Mouse (Mus musculus) limb, embryonic 13.5 days (tissue): ENCODE data around the gene Hjurp. TPM values are rescaled to one million over a fixed set of nuclear protein-coding genes. Genes with fewer than 3 reads are reported as not detected.

ENCODE experiments used
- ATAC-seq: fragments of 200-750 bp; cut with Nextera tagmentation; 2 replicates; pipeline ENCODE4 v1.8.0; 2017; ENCODE audit warnings: low read depth, moderate number of reproducible peaks, moderate TSS enrichment; ENCODE audit not compliant: low FRiP score
- H3K27ac ChIP-seq: fragments of 300-500 bp; sonication (generic); 2 replicates; pipeline ENCODE4 v1.5.1; 2015; ENCODE audit warnings: inconsistent platforms, mild to moderate bottlenecking, moderate library complexity
- H3K27me3 ChIP-seq: fragments of 300-500 bp; sonication (generic); 2 replicates; pipeline ENCODE4 v1.6.1; 2015; ENCODE audit warnings: mild to moderate bottlenecking, inconsistent platforms
- H3K36me3 ChIP-seq: fragments of 300-500 bp; sonication (generic); 2 replicates; pipeline ENCODE4 v1.6.1; 2015; ENCODE audit warnings: inconsistent platforms, mild to moderate bottlenecking, moderate library complexity
- H3K4me1 ChIP-seq: fragments of 300-500 bp; sonication (generic); 2 replicates; pipeline ENCODE4 v1.6.1; 2015; ENCODE audit warnings: inconsistent platforms
- H3K4me2 ChIP-seq: fragments of 300-500 bp; sonication (generic); replicated peaks from 2 replicates; pipeline ENCODE4 v1.6.1; 2015; ENCODE audit warnings: inconsistent platforms, mild to moderate bottlenecking, moderate library complexity
- H3K4me3 ChIP-seq: fragments of 300-500 bp; sonication (generic); 2 replicates; pipeline ENCODE4 v1.5.1; 2015; ENCODE audit warnings: moderate library complexity, mild to moderate bottlenecking, inconsistent platforms
- H3K9ac ChIP-seq: fragments of 300-500 bp; sonication (generic); 2 replicates; pipeline ENCODE4 v1.6.1; 2015; ENCODE audit warnings: mild to moderate bottlenecking, inconsistent platforms
- H3K9me3 ChIP-seq: fragments of 300-500 bp; sonication (generic); 2 replicates; pipeline ENCODE4 v1.6.1; 2016; ENCODE audit warnings: inconsistent platforms
- WGBS: fragments of 180-500 bp; shearing (Covaris S2); methylation state at CpG from one replicate; pipeline ENCODE4 v1.1.7; 2015; 5-methylcytosine and 5-hydroxymethylcytosine counted together
- polyA plus RNA-seq: library from polyadenylated mRNA; unstranded; fragments of >200 nt; fragmentation: Nextera tagmentation; extraction: Ambion mirVana; gene quantifications from 2 replicates; pipeline ENCODE4 v1.2.1, GENCODE M21; 2015

The Hjurp gene
- polyA plus RNA-seq, 1 experiment from 2014 or later: 205 TPM

GRCm38 (mm10) chr1:88254793-88255465 lies 22.5 kb downstream of the Hjurp start:
- Histone ChIP-seq H3K9me3 (peaks cover 77% of the 10 kb centered on the region), H3K27me3 (no peaks in the 10 kb centered on the region), H3K27ac (no peak overlapping the region), H3K4me3 (no peak overlapping the region), H3K9ac (no peak overlapping the region), H3K4me2 (no peak overlapping the region), H3K4me1 (no peaks in the 10 kb centered on the region), H3K36me3 (peaks cover 8% of the 10 kb centered on the region)
- 87% methylated on average over 12 of the region's 12 CpGs for WGBS
- no peak for ATAC-seq

GRCm38 (mm10) chr1:88253540-88253939 lies 23.9 kb downstream of the Hjurp start:
- Histone ChIP-seq H3K4me1 (no peaks in the 10 kb centered on the region), H3K9me3 (peaks cover 85% of the 10 kb centered on the region), H3K4me3 (no peak overlapping the region), H3K9ac (no peak overlapping the region), H3K27ac (no peak overlapping the region), H3K4me2 (no peak overlapping the region), H3K36me3 (no peaks in the 10 kb centered on the region), H3K27me3 (no peaks in the 10 kb centered on the region)
- no peak for ATAC-seq
- WGBS: 68% methylated on average over 6 of the region's 6 CpGs

- peaks cover 86% of the 10 kb centered on the region for H3K9me3 ChIP-seq
- 75% methylated on average over 8 of the region's 8 CpGs for WGBS
- H3K4me2 ChIP-seq: no peak overlapping the region
- no peaks in the 10 kb centered on the region for H3K27me3 ChIP-seq
- ATAC-seq: no peak
- no peak overlapping the region for H3K9ac ChIP-seq
- H3K36me3 ChIP-seq: no peaks in the 10 kb centered on the region
- no peak overlapping the region for H3K27ac ChIP-seq
- no peak overlapping the region for H3K4me3 ChIP-seq
- no peaks in the 10 kb centered on the region for H3K4me1 ChIP-seq
These were observed 24.3 kb downstream of the Hjurp start for GRCm38 (mm10) chr1:88253106-88253505.

GRCm38 (mm10) chr1:88250023-88250422 lies 27.4 kb downstream of the Hjurp start:
- no peak overlapping the region for H3K4me2 ChIP-seq
- no peak for ATAC-seq
- H3K36me3 ChIP-seq: no peaks in the 10 kb centered on the region
- no peaks in the 10 kb centered on the region for H3K4me1 ChIP-seq
- H3K4me3 ChIP-seq: no peak overlapping the region
- no peak overlapping the region for H3K27ac ChIP-seq
- H3K9ac ChIP-seq: no peak overlapping the region
- no peaks in the 10 kb centered on the region for H3K27me3 ChIP-seq
- H3K9me3 ChIP-seq: peaks cover 87% of the 10 kb centered on the region
- WGBS: 81% methylated on average over 5 of the region's 5 CpGs

GRCm38 (mm10) chr1:88249596-88249995 lies 27.8 kb downstream of the Hjurp start:
- Histone ChIP-seq H3K4me3 (no peak overlapping the region), H3K4me1 (no peaks in the 10 kb centered on the region), H3K27ac (no peak overlapping the region), H3K27me3 (no peaks in the 10 kb centered on the region), H3K9ac (no peak overlapping the region), H3K36me3 (no peaks in the 10 kb centered on the region), H3K4me2 (no peak overlapping the region), H3K9me3 (peaks cover 87% of the 10 kb centered on the region)
- no peak for ATAC-seq
- 75% methylated on average over 7 of the region's 7 CpGs for WGBS

- H3K27ac ChIP-seq: no peak overlapping the region
- 67% methylated on average over 4 of the region's 4 CpGs for WGBS
- H3K9ac ChIP-seq: no peak overlapping the region
- H3K9me3 ChIP-seq: peaks cover 91% of the 10 kb centered on the region
- no peaks in the 10 kb centered on the region for H3K36me3 ChIP-seq
- no peak for ATAC-seq
- no peaks in the 10 kb centered on the region for H3K27me3 ChIP-seq
- no peak overlapping the region for H3K4me3 ChIP-seq
- no peaks in the 10 kb centered on the region for H3K4me1 ChIP-seq
- no peak overlapping the region for H3K4me2 ChIP-seq
These were observed 28.8 kb downstream of the Hjurp start for GRCm38 (mm10) chr1:88248658-88249057.

GRCm38 (mm10) chr1:88247660-88248059 lies 29.8 kb downstream of the Hjurp start:
- ATAC-seq: no peak
- H3K4me2 ChIP-seq: no peak overlapping the region
- WGBS: 55% methylated on average over 2 of the region's 2 CpGs
- H3K9me3 ChIP-seq: peaks cover 94% of the 10 kb centered on the region
- no peak overlapping the region for H3K4me3 ChIP-seq
- no peaks in the 10 kb centered on the region for H3K4me1 ChIP-seq
- no peaks in the 10 kb centered on the region for H3K36me3 ChIP-seq
- no peak overlapping the region for H3K27ac ChIP-seq
- no peaks in the 10 kb centered on the region for H3K27me3 ChIP-seq
- no peak overlapping the region for H3K9ac ChIP-seq

GRCm38 (mm10) chr1:88246386-88246785 lies 31.0 kb downstream of the Hjurp start:
- Histone ChIP-seq H3K27ac (no peak overlapping the region), H3K9me3 (peaks cover 96% of the 10 kb centered on the region), H3K9ac (no peak overlapping the region), H3K27me3 (no peaks in the 10 kb centered on the region), H3K4me1 (no peaks in the 10 kb centered on the region), H3K4me3 (no peak overlapping the region), H3K4me2 (no peak overlapping the region), H3K36me3 (no peaks in the 10 kb centered on the region)
- 44% methylated on average over 6 of the region's 6 CpGs for WGBS
- no peak for ATAC-seq

- H3K4me3 ChIP-seq: no peak overlapping the region
- H3K4me1 ChIP-seq: no peaks in the 10 kb centered on the region
- H3K9ac ChIP-seq: no peak overlapping the region
- ATAC-seq: no peak
- H3K27ac ChIP-seq: no peak overlapping the region
- H3K36me3 ChIP-seq: no peaks in the 10 kb centered on the region
- 76% methylated on average over 6 of the region's 6 CpGs for WGBS
- no peak overlapping the region for H3K4me2 ChIP-seq
- no peaks in the 10 kb centered on the region for H3K27me3 ChIP-seq
- peaks cover 96% of the 10 kb centered on the region for H3K9me3 ChIP-seq
These were observed 31.6 kb downstream of the Hjurp start for GRCm38 (mm10) chr1:88245881-88246280.

GRCm38 (mm10) chr1:88243861-88244260 lies 33.6 kb downstream of the Hjurp start:
- H3K4me2 ChIP-seq: no peak overlapping the region
- H3K9me3 ChIP-seq: peaks cover 96% of the 10 kb centered on the region
- WGBS: 63% methylated on average over 5 of the region's 5 CpGs
- no peak for ATAC-seq
- no peaks in the 10 kb centered on the region for H3K36me3 ChIP-seq
- H3K27me3 ChIP-seq: no peaks in the 10 kb centered on the region
- H3K4me3 ChIP-seq: no peak overlapping the region
- H3K9ac ChIP-seq: no peak overlapping the region
- H3K4me1 ChIP-seq: no peaks in the 10 kb centered on the region
- H3K27ac ChIP-seq: no peak overlapping the region

GRCm38 (mm10) chr1:88240579-88240978 lies 36.9 kb downstream of the Hjurp start:
- Histone ChIP-seq H3K4me3 (no peak overlapping the region), H3K4me1 (no peaks in the 10 kb centered on the region), H3K36me3 (no peaks in the 10 kb centered on the region), H3K27me3 (no peaks in the 10 kb centered on the region), H3K9ac (no peak overlapping the region), H3K4me2 (no peak overlapping the region), H3K27ac (no peak overlapping the region), H3K9me3 (peaks cover 94% of the 10 kb centered on the region)
- 70% methylated on average over 4 of the region's 4 CpGs for WGBS
- no peak for ATAC-seq

- H3K4me1 ChIP-seq: no peaks in the 10 kb centered on the region
- peaks cover 94% of the 10 kb centered on the region for H3K9me3 ChIP-seq
- H3K4me3 ChIP-seq: no peak overlapping the region
- H3K27me3 ChIP-seq: no peaks in the 10 kb centered on the region
- H3K27ac ChIP-seq: no peak overlapping the region
- 73% methylated on average over 5 of the region's 5 CpGs for WGBS
- H3K4me2 ChIP-seq: no peak overlapping the region
- H3K9ac ChIP-seq: no peak overlapping the region
- no peak for ATAC-seq
- no peaks in the 10 kb centered on the region for H3K36me3 ChIP-seq
These were observed 37.4 kb downstream of the Hjurp start for GRCm38 (mm10) chr1:88240072-88240471.

GRCm38 (mm10) chr1:88238771-88239170 lies 38.7 kb downstream of the Hjurp start:
- no peaks in the 10 kb centered on the region for H3K4me1 ChIP-seq

More at GRCm38 (mm10) chr1:88238771-88239170, 38.7 kb downstream of the Hjurp start:
- 79% methylated on average over 6 of the region's 6 CpGs for WGBS
- H3K27ac ChIP-seq: no peak overlapping the region
- no peak overlapping the region for H3K4me2 ChIP-seq
- no peak overlapping the region for H3K9ac ChIP-seq
- no peak overlapping the region for H3K4me3 ChIP-seq
- H3K27me3 ChIP-seq: no peaks in the 10 kb centered on the region
- H3K36me3 ChIP-seq: no peaks in the 10 kb centered on the region
- no peak for ATAC-seq
- H3K9me3 ChIP-seq: peaks cover 94% of the 10 kb centered on the region
